Mouse (Mus musculus) adrenal gland, postnatal 25 days (tissue): ENCODE results near the gene Klrb1a. TPM values are rescaled to one million over a fixed set of nuclear protein-coding genes. Genes with fewer than 3 reads are reported as not detected.

Source experiments
- DNase-seq: peaks from one replicate; pipeline ENCODE4 v3.0.0; 2021; ENCODE audit warnings: mixed read lengths
- total RNA-seq: library from RNA; stranded (reverse); gene quantifications from 2 replicates; pipeline ENCODE4 v1.2.3, GENCODE M21; 2021

Klrb1a gene
- total RNA-seq, 1 experiment from 2014 or later: not detected

GRCm38 (mm10) chr6:128602026-128602425, 21.3 kb downstream of the Klrb1a start:
- no peak for DNase-seq

GRCm38 (mm10) chr6:128599555-128599954, 23.8 kb downstream of the Klrb1a start:
- no peak for DNase-seq

- DNase-seq: no peak
Measured at GRCm38 (mm10) chr6:128598256-128599047, 24.9 kb downstream of the Klrb1a start.

GRCm38 (mm10) chr6:128597121-128597522, 26.2 kb downstream of the Klrb1a start:
- peak; percentile 27 for DNase-seq

- DNase-seq: peak; percentile 23
Measured at GRCm38 (mm10) chr6:128594651-128595050, 28.7 kb downstream of the Klrb1a start.

GRCm38 (mm10) chr6:128589426-128589825, 33.9 kb downstream of the Klrb1a start:
- DNase-seq: no peak

- no peak for DNase-seq
Measured at GRCm38 (mm10) chr6:128587619-128588018, 35.7 kb downstream of the Klrb1a start.

- no peak for DNase-seq
Measured at GRCm38 (mm10) chr6:128585642-128586245, 37.6 kb downstream of the Klrb1a start.

- peak; percentile 13 for DNase-seq
Measured at GRCm38 (mm10) chr6:128584070-128584660, 39.2 kb downstream of the Klrb1a start.

GRCm38 (mm10) chr6:128581508-128581907, 41.8 kb downstream of the Klrb1a start, which contains the start of gene A2ml1:
Gene A2ml1, minus strand, starts transcription at chr6:128581608.
- no peak for DNase-seq

- no peak for DNase-seq
Measured at GRCm38 (mm10) chr6:128577301-128577700, 46.0 kb downstream of the Klrb1a start.

GRCm38 (mm10) chr6:128566589-128566988, 56.7 kb downstream of the Klrb1a start:
- DNase-seq: no peak

Other genes starting within 250 kb of the Klrb1a start
- gene Tex52, start 248.1 kb downstream of the Klrb1a start, total RNA-seq: not detected in 2 replicates
- gene Gm44596, start 248.0 kb downstream of the Klrb1a start, total RNA-seq: not detected in 2 replicates
- 3.0 and 4.1 TPM in 2 replicates for gene Nrip2, start 224.2 kb downstream of the Klrb1a start, total RNA-seq
- gene Itfg2, start 198.6 kb downstream of the Klrb1a start, total RNA-seq: 27.5 and 35.6 TPM in 2 replicates
- 205 and 245 TPM in 2 replicates for gene Fkbp4, start 184.9 kb downstream of the Klrb1a start, total RNA-seq
- 0.30 and 20.2 TPM in 2 replicates for gene Pzp, start 96.8 kb downstream of the Klrb1a start, total RNA-seq
- not detected in 2 replicates for gene A2ml1, start 41.9 kb downstream of the Klrb1a start, total RNA-seq
- 0.97 and 1.00 TPM in 2 replicates for gene Clec2h, start 38.9 kb upstream of the Klrb1a start, total RNA-seq
- gene Klrb1, start 99.5 kb upstream of the Klrb1a start, total RNA-seq: not detected in 2 replicates
- not detected in 2 replicates for gene Klrb1c, start 165.7 kb upstream of the Klrb1a start, total RNA-seq
- not detected in 2 replicates for gene Gm44511, start 202.8 kb upstream of the Klrb1a start, total RNA-seq
- not detected in 2 replicates for gene Klrb1b, start 202.8 kb upstream of the Klrb1a start, total RNA-seq